Mouse (Mus musculus) forebrain, embryonic 10.5 days (tissue): ENCODE results near the gene Dnah5. TPM values are rescaled to one million over a fixed set of nuclear protein-coding genes. Genes with fewer than 3 reads are reported as not detected.

Experiments
- polyA plus RNA-seq: library from polyadenylated mRNA; unstranded; fragments of >200 nt; fragmentation: Nextera tagmentation; extraction: Ambion mirVana; gene quantifications from 2 replicates; pipeline ENCODE4 v1.2.1, GENCODE M21; 2016

Dnah5 gene
- polyA plus RNA-seq, 1 experiment from 2014 or later, result 0.04 TPM

Other genes starting within 250 kb of the Dnah5 start
- gene Trio, start 177.9 kb upstream of the Dnah5 start, polyA plus RNA-seq, result 22.7 and 29.2 TPM in 2 replicates